Mouse (Mus musculus) lung, postnatal 14 days (tissue): ENCODE data around the gene Trim45.
A peak's percentile ranks its signal among the peaks of the same experiment; 100 is the strongest.

ENCODE experiments used
- DNase-seq: peaks from one replicate; pipeline ENCODE4 v3.0.0; 2021

Gene Trim45

GRCm38 (mm10) chr3:100921825-100922505, at the start of gene Trim45:
TSS of gene Trim45 (plus strand) at chr3:100922202.
- peak; percentile 97 for DNase-seq

- DNase-seq, result no peak
Observed at GRCm38 (mm10) chr3:100877057-100877456, 44.9 kb upstream of the Trim45 start.

GRCm38 (mm10) chr3:100881403-100881802, 40.6 kb upstream of the Trim45 start:
- no peak for DNase-seq

GRCm38 (mm10) chr3:100881843-100882634, 40.0 kb upstream of the Trim45 start:
- no peak for DNase-seq

GRCm38 (mm10) chr3:100889234-100889633, 32.8 kb upstream of the Trim45 start:
- no peak for DNase-seq

GRCm38 (mm10) chr3:100890406-100890805, 31.6 kb upstream of the Trim45 start:
- no peak for DNase-seq

- DNase-seq, result no peak
Observed at GRCm38 (mm10) chr3:100892383-100893335, 29.3 kb upstream of the Trim45 start.

GRCm38 (mm10) chr3:100895500-100895899, 26.5 kb upstream of the Trim45 start:
- no peak for DNase-seq

GRCm38 (mm10) chr3:100906128-100906527, 15.9 kb upstream of the Trim45 start:
- DNase-seq, result no peak

GRCm38 (mm10) chr3:100906916-100907315, 15.1 kb upstream of the Trim45 start:
- DNase-seq, result no peak

GRCm38 (mm10) chr3:100908594-100908993, 13.4 kb upstream of the Trim45 start:
- no peak for DNase-seq

- DNase-seq, result no peak
Observed at GRCm38 (mm10) chr3:100910621-100911020, 11.4 kb upstream of the Trim45 start.

- DNase-seq, result no peak
Observed at GRCm38 (mm10) chr3:100911026-100911425, 11.0 kb upstream of the Trim45 start.

GRCm38 (mm10) chr3:100911498-100912213, 10.3 kb upstream of the Trim45 start:
- no peak for DNase-seq

- DNase-seq, result peak; percentile 38
Observed at GRCm38 (mm10) chr3:100916844-100917243, 5.2 kb upstream of the Trim45 start.

- DNase-seq, result no peak
Observed at GRCm38 (mm10) chr3:100920611-100921140, 1.3 kb upstream of the Trim45 start.

GRCm38 (mm10) chr3:100922506-100923375, 739 bp downstream of the Trim45 start:
- DNase-seq, result no peak

GRCm38 (mm10) chr3:100924065-100924732, 2.2 kb downstream of the Trim45 start:
- no peak for DNase-seq

- DNase-seq, result no peak
Observed at GRCm38 (mm10) chr3:100925176-100925575, 3.2 kb downstream of the Trim45 start.

- no peak for DNase-seq
Observed at GRCm38 (mm10) chr3:100931332-100932076, 9.5 kb downstream of the Trim45 start.
